Mouse (Mus musculus): ENCODE data around the gene Fosb.
A peak's percentile ranks its signal among the peaks of the same experiment; 100 is the strongest.

Fosb gene

GRCm38 (mm10) chr7:19309884-19310641, at the start of gene Fosb:
Gene Fosb, minus strand, starts transcription at chr7:19310051.
- peak; percentile 83 to 90 for DNase-seq (ENCODE audit: low spot score in 2 of 2)

GRCm38 (mm10) chr7:19359299-19359891, 49.5 kb upstream of the Fosb start, which contains the start of the genes Cd3eap and Ppp1r13l:
Gene Cd3eap, minus strand, starts transcription at chr7:19359483.
Gene Ppp1r13l, plus strand, starts transcription at chr7:19359749.
- DNase-seq (ENCODE audit: low spot score in 2 of 2) = peak; percentile 53 to 74

GRCm38 (mm10) chr7:19358634-19359033, 48.8 kb upstream of the Fosb start:
- no peak for DNase-seq (ENCODE audit: low spot score in 2 of 2)

GRCm38 (mm10) chr7:19357381-19358375, 47.8 kb upstream of the Fosb start:
- DNase-seq (ENCODE audit: low spot score in 2 of 2) = no peak

GRCm38 (mm10) chr7:19356311-19356710, 46.5 kb upstream of the Fosb start:
- DNase-seq (ENCODE audit: low spot score in 2 of 2) = no peak

- no peak for DNase-seq (ENCODE audit: low spot score in 2 of 2)
These were observed 45.1 kb upstream of the Fosb start for GRCm38 (mm10) chr7:19354991-19355390.

GRCm38 (mm10) chr7:19350221-19350620, 40.4 kb upstream of the Fosb start:
- DNase-seq (ENCODE audit: low spot score in 2 of 2) = no peak

GRCm38 (mm10) chr7:19349188-19349915, 39.5 kb upstream of the Fosb start:
- no peak for DNase-seq (ENCODE audit: low spot score in 2 of 2)

GRCm38 (mm10) chr7:19344938-19345471, 35.2 kb upstream of the Fosb start:
- peak; percentile 90 to 93 for DNase-seq (ENCODE audit: low spot score in 2 of 2)

GRCm38 (mm10) chr7:19344237-19344847, 34.5 kb upstream of the Fosb start, which contains the start of gene Ercc1:
Gene Ercc1, plus strand, starts transcription at chr7:19344778.
- no peak for DNase-seq (ENCODE audit: low spot score in 2 of 2)

GRCm38 (mm10) chr7:19343210-19343808, 33.5 kb upstream of the Fosb start:
- DNase-seq (ENCODE audit: low spot score in 2 of 2) = peak; percentile 46 to 64

- DNase-seq (ENCODE audit: low spot score in 2 of 2) = peak; percentile 59 to 77
These were observed 32.7 kb upstream of the Fosb start for GRCm38 (mm10) chr7:19342481-19343027.

- no peak for DNase-seq (ENCODE audit: low spot score in 2 of 2)
These were observed 32.0 kb upstream of the Fosb start for GRCm38 (mm10) chr7:19341761-19342409.

- DNase-seq (ENCODE audit: low spot score in 2 of 2) = no peak
These were observed 31.4 kb upstream of the Fosb start for GRCm38 (mm10) chr7:19341250-19341649.

GRCm38 (mm10) chr7:19338596-19338995, 28.7 kb upstream of the Fosb start:
- no peak for DNase-seq (ENCODE audit: low spot score in 2 of 2)

GRCm38 (mm10) chr7:19338060-19338459, 28.2 kb upstream of the Fosb start:
- no peak for DNase-seq (ENCODE audit: low spot score in 2 of 2)

GRCm38 (mm10) chr7:19337122-19337521, 27.3 kb upstream of the Fosb start:
- no peak for DNase-seq (ENCODE audit: low spot score in 2 of 2)

- DNase-seq (ENCODE audit: low spot score in 2 of 2) = no peak
These were observed 25.7 kb upstream of the Fosb start for GRCm38 (mm10) chr7:19335583-19335982.

- DNase-seq (ENCODE audit: low spot score in 2 of 2) = peak; percentile 42 to 59
These were observed 23.0 kb upstream of the Fosb start for GRCm38 (mm10) chr7:19332709-19333352.

Measured in spleen, postnatal 14 days (tissue).